Comparison of ENCODE assay signal across 1 mouse cellular context in genomic region chr10:62342512-62342911, GRCm38 (mm10).
TF ChIP-seq lines count a peak whose summit lies in the region.

No protein-coding gene starts in this region.

TF ChIP-seq in MEL, 35 proteins besides CTCF, POLR2A, EP300 and RAD21 (continued from another document):
- TF ChIP-seq ELF1 (IDR thresholded peaks at IDR 0.05; ENCODE audit: low read depth, low read length) (0 out of 2 replicates have a peak, but pooled peaks have one; percentile 13), MYC (IDR thresholded peaks at IDR 0.05; ENCODE audit: low read depth, low read length) (no peak), HCFC1 (IDR thresholded peaks at IDR 0.05; ENCODE audit: low read depth, low read length) (0 out of 2 replicates have a peak, but pooled peaks have one; percentile 41), ZMIZ1 (IDR thresholded peaks at IDR 0.05; ENCODE audit: low read depth, low read length) (no peak), RCOR1 (IDR thresholded peaks at IDR 0.05; ENCODE audit: low read depth, low read length) (peak; percentile 83), NELFE (IDR thresholded peaks at IDR 0.05; ENCODE audit: low read depth, low read length) (peak; percentile 28; the same call in 1 of the 2 replicates), GATA1 (IDR thresholded peaks at IDR 0.05; ENCODE audit: low read depth, low read length) (peak; percentile 98), NRF1 (IDR thresholded peaks at IDR 0.05; ENCODE audit: insufficient read depth, low read depth, low read length, poor library complexity, severe bottlenecking) (no peak), JUND (IDR thresholded peaks at IDR 0.05; ENCODE audit: low read depth, low read length) (0 out of 2 replicates have a peak, but pooled peaks have one; percentile 43), USF2 (IDR thresholded peaks at IDR 0.05; ENCODE audit: borderline replicate concordance in 1 of 2, insufficient read depth in 1 of 2, low read depth in 1 of 2, low read length in 2 of 2) (no peak), POLR2AphosphoS2 (IDR thresholded peaks at IDR 0.05; ENCODE audit: low read length) (no peak), BHLHE40 (IDR thresholded peaks at IDR 0.05; ENCODE audit: borderline replicate concordance, low read depth, low read length) (0 out of 2 replicates have a peak, but pooled peaks have one; percentile 52), POLR2AphosphoS5 (IDR thresholded peaks at IDR 0.05; ENCODE audit: borderline replicate concordance, low read depth, low read length) (no peak), E2F4 (IDR thresholded peaks at IDR 0.05; ENCODE audit: borderline replicate concordance, low read depth, low read length) (no peak), TAL1 (IDR thresholded peaks at IDR 0.05; ENCODE audit: low read length) (peak; percentile 96)
TF ChIP-seq in MEL: peak in this region for 17.
